Mouse (Mus musculus): ENCODE measurements around the gene 1110017D15Rik.

GRCm38 (mm10) chr4:41495076-41495475 lies 22.1 kb downstream of the 1110017D15Rik start:
- TF ChIP-seq POLR2A (IDR thresholded peaks at IDR 0.05; ENCODE audit: insufficient read depth, low read depth, low read length) (no peak), CTCF (IDR thresholded peaks at IDR 0.05) (no peak)
